Mouse (Mus musculus): Measurements from ENCODE around the gene Sh3bgrl. TPM values are rescaled to one million over a fixed set of nuclear protein-coding genes. Genes with fewer than 3 reads are reported as not detected.
A peak's percentile ranks its signal among the peaks of the same experiment; 100 is the strongest.
"Not testable (repeated sequence)": the region's sequence is repeated elsewhere in the genome, so short reads cannot be mapped to it uniquely, and the experiment has no call there.

Sh3bgrl gene
- 10 to 100 TPM; 26.3 to 36.2 (median 31.2) TPM for total RNA-seq (2022)

DNA sequence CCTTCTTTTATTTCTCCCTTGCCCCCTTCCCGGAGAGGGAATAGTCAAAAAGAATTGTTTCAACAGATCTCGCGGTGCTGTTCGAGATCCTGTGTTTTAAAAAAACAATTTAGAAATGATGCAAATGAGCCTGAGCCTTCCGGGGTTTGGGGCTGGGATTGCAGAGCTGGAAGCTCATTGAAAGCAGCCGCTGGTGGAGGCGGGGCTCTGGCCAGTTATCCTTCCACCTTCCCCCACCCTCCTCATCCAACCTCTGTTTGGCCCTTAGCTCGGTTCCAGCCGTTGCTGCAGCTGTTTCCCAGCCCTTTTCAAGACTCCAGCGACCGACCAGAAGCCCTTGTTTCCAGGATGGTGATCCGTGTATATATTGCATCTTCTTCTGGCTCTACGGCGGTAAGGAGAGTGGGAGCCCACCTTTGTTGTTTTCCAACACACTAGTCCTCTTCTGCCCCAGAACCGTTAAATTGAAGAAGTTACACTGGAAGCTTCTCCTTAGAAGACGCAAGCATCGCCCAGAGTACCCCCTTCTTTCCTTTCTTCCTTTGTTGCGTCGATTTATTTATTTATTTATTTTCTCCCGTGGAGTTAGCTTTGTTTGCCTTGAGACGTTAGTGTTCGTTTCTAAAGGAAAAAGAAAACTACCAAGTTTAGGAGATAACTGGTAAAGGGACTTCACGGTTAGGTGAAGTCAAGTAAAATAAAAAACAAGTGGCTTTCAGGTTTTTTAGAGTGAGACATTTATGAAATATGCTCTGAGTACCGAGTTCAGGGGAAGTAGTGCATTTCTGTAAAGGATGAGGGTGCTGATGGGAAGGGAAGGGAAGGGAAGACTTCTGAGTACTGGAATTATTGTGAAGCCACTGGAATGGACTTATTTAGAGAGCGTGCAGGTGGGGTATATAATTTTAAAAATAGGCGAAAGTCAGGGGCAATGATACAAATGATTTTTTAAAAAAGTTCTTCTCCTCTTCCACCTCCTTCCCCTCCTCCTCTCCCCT, at the start of gene Sh3bgrl:
TSS of gene Sh3bgrl (plus strand) at position 121 of the 998 bp plus-strand sequence.
- DNase-seq (ENCODE audit: low spot score) = peak; percentile 75

DNA sequence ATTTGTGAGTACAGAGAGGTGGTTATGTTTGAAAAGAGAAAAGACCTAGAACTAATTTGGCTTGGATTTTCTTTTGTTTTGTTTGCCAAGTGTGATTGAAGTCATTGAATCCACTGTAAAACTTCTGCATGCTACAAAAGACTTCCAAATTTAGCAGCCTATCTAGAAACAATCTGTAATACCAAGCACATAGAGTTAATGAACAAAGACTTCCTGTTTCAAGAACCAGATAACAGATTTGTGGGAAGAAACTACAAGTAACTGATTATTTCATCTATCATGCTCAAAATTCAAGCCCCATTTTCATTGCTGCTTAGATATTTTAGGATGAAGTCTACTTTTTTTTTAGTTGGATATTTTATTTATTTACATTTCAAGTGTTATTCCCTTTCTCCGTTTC, 47.4 kb upstream of the Sh3bgrl start:
- DNase-seq (ENCODE audit: low spot score) = no peak

DNA sequence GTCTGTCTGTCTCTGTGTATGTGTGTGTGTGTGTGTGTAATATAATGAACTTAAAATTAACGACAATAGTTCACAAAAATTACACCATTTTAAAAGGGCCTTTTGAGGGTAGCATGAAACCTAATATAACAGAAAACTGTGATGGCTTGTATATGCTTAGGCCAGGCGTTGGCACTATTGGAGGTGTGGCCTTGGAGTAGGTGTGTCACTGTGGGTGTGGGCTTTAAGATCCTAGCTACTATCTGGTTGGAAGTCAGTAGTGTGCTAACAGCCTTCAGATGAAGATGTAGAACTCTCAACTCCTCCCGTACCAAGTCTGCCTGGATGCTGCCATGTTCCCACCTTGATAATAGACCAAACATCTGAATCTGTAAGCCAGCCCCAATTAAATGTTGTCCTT, 23.4 kb upstream of the Sh3bgrl start:
- no peak for DNase-seq (ENCODE audit: low spot score)

DNA sequence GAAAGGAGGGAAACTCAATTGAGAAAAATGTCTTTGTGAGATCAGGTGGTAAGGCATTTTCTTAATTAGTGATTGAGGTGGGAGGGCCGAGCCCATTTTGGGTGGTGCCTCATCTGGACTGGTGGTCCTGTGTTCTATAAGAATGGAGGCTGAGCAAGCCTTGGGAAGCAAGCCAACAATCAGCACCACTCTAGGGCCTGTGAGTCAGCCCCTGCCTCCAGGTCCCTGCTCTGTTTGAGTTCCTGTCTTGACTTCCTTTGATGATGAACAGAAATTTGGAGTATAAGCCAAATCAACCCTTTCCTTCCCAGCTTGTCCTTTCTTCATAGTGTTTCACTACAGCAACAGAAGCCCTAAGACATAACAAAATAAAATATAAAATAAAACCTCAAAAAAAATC, 19.4 kb upstream of the Sh3bgrl start:
- DNase-seq (ENCODE audit: low spot score) = no peak

DNA sequence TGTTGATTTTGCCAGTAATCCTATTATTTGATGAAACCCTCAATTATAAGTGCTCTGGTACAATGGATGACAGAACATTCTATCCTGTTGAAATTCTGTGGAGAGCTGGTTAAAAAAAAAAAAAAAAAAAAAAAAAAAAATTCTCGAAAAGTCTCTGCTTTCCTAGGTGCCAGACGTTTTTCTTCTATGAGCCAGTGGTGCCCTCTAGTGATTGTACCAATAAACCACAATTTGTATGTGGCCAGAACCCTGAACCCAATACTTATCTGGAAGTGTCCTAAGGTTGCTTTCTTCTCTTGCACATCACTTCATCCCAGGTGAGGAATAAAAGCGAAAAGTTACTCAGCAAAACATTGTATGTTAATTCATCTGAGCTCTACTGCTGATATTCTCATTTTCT, 18.8 kb upstream of the Sh3bgrl start:
- no peak for DNase-seq (ENCODE audit: low spot score)

DNA sequence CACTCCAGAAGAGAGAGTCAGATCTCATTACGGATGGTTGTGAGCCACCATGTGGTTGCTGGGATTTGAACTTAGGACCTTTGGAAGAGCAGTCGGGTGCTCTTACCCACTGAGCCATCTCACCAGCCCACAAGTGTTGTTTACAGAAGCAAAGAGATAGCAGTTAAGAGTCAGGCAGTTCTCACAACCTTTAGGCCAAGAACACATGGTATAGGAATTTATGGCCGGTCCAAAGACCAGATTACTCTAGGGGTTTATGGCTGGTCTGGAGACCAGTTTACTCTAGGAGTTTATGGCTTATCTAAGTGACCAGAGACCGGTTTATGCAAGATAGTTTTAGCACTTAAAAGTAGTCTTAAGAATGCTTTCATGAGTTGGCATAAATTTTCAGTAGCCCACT, 15.8 kb upstream of the Sh3bgrl start:
- DNase-seq (ENCODE audit: low spot score) = not testable (repeated sequence)

DNA sequence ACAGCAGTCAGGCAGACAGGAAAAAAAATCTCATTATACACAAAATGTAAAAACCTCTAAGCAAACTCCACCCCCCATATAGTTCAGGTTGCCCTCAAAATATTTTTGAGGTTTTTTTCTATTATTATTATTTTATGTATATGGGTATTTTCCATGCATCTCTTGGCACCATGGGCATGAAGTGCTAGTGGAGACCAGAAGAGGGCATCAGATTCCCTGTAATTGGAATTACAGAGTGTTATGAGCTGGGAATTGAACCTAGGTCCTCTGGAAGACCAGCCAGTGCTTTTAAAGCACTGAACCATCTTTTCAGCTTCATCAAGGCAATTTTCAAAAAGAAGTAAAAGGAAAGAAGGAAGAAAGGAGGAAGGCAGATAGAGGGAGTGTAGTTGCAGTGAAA, 8.1 kb upstream of the Sh3bgrl start:
- no peak for DNase-seq (ENCODE audit: low spot score)

DNA sequence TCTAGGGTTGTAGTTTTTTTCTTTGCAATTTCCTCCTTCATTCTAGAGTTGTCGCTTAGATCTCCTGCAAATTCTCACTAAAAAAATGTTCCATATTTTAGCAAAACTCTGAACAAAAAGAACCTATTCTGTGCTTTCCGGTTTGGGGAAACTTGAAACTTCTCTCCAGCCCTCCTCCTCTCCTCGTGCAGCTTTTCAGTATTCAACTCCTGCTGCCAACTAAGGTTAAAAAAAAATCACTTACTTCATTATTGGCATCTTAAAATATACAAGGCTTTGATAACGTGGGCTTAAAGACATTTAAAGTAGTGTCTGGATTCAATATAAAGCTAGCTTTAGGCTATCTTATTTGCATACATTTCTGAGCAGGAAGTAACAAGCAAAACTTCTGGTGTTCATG, 365 bp upstream of the Sh3bgrl start:
- DNase-seq (ENCODE audit: low spot score) = no peak

DNA sequence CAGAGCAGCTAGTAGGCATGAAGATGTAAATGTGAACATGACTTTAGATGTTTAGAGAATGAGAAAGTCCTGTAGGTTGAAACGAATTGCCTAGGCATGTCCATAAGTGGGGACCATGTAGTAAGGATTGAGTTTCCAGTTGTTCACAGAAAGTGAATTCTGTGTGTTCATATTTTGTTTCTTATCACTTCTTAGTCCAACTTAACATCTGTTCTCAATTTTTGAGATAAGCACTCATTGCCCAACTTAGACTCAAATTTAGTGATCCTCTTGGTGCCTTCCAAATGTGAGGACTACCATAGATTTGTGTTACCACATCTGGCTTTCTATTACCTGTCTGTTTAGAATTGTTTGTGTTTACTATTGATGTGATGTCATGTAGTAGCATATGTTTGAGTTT, 3.3 kb downstream of the Sh3bgrl start:
- no peak for DNase-seq (ENCODE audit: low spot score)

DNA sequence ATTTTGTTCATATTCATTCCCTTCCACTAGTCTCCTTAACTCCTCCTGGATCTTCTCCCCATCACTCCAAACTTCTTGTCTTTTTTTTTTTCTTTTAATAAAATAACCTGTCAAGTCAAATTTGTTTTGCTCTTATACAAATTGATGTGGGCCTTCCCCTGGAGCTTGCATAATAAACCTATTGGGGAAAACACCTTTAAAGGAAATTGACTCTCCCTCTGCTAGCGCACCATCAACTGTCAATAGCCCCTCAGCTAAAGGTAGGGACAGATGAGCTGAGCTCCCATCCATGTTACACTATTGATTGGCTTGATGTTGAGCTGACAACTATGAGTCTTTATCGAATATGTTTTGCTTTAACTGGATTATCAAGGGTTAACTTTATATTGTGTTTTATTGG, 5.3 kb downstream of the Sh3bgrl start:
- DNase-seq (ENCODE audit: low spot score) = no peak

DNA sequence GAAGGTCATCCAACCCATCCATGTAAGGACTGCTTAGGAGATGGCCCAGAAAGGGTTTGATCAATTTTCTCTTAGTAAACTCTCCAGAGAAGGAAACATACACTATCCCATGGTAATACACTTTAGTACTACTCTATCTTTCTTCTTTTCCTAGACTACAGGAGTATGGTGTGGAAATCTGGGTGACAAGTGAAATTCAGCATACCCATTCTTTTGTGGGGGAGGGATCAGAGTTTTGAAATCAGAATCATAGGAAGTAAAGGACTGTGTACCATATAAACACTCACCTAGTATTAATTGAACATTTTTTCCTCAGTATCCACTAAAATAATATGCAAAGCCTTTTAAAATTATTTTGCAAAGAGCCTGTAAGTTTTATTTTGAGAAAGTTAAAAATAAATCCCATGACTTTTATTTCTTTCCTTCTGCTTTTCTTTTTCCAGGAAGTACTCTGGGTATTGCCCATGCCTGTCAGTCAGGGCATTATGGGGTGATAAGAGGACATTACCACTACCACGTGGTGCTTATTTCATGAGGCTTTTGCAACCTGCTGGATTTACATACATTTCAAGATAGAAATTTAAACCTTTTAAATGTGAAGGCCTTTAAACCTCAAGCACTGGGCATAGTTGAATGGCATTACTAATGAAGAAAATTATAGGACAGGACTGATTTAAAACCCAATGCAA, 13.1 kb downstream of the Sh3bgrl start:
- DNase-seq (ENCODE audit: low spot score) = no peak

DNA sequence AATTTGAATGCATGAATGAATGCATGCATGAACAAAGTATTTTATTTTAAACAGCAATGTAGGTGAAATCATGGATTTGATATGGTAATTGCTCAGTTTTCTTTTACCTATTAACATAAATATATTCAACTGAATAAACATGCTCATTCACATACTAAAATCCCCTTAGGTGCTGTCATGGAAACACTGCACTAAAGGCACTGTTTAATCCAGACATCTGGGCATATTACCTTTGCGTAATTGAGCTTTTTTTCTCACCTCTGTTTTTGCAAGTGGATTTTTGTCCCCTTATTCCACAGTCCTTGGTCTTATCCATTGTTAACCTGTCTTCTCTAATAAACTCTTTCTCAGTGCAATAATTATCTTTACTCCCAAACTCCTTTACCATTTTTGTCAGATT, 17.7 kb downstream of the Sh3bgrl start:
- no peak for DNase-seq (ENCODE audit: low spot score)

DNA sequence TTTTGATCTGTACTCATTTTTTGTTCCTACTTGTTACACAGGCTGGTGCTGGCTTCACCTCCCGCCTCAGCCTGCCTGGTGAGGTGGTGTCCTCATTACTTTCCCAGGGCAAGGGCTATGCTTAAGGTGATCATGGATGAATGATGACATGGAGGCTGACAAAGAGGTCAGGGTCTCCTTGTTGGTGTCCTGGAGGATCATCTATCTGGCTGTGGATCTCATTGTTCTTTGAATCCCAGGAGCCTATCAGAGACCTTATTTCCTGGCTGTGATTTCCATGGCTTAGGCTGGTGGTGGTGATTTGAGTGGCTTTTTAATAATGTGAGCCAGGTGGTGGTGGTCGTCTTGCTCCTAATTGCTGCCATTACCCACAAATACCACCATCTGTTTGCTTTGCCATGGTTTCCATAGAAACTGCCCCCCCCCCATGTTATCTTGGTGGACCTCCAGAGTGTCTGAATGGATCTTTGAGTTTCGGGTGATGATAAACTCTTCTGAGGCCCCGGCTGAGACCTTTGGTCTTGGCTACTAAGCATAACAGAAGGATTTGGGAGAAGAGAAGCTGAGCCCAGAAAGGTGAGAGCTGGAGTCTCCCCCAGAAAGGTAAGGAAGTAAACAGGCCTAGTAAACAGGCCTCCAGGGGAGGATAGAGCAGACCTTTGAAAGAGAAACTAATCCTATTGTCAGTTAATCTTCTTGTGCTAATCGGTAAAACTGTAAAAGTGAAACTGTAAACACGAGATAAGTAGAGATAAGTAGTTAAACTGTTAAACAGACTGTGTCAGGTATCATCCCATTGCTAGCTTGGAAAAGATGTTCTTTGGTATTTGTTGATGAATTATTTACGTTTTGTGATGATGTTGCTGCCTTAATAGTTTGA, 18.5 kb downstream of the Sh3bgrl start:
- DNase-seq (ENCODE audit: low spot score) = no peak

DNA sequence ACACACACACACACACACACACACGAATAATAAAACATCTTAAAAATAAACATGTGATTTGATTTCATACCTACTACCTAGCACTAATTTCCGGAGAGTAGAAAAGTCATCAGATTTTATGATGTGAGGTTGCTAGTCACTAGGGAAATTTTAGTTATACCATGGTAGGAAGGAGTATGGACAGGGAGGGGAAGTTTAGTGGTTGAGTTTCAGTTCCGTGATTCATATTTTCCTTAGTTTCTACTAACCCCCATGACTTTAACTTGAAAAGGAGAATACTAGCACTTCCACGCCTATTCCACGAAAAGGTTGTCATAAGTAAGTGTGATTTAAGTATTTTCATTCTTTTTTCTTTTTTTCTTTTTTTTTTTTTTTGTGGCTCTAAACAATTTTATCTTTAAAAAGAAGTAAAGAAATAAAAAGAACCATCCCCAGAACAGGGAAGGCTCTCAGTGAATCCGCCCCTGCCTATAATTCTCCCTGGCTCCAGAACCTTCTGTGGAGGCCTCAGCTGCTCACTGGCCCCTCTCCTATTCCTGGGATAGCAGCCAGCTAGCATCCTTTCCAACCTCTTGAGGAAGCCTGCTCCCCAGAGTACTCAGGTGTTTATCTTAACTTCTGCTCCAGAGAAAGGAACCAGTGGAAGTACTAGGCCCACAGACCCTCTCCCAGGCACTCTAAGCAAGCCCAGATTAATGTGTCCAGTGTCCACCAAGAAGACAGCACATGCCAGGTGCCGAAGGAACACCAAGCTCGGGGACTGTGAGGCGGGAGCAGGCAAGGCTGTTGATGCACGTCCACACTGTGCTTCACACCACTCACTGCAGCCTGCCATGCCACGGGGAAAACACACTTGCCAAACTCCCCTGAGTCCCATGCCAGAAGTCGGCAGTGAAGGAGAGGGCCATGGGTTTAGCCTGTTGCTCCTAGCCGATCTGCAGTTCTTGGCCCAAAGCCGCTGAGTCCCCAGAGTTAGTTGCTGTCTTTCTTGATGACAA, 25.0 kb downstream of the Sh3bgrl start:
- peak; percentile 44 for DNase-seq (ENCODE audit: low spot score)

DNA sequence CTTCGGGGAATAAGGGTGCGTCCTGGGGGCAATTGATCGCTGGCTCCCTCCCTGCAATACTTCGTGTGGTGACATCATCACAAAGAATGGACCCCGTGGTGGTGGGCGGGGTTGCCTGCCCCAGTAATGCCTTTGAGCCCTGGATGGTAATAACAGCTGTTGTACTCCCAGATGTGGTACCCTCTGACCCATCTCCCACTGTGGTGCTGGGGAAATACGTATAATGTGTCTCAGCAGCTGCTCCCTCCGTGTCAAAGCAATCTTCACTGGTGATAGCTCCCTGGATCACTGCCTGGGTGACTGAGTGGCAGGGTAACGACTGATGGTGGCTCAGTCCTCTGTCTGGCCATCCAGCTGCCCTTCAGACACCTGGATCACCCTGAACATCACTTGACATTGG, 26.0 kb downstream of the Sh3bgrl start:
- DNase-seq (ENCODE audit: low spot score) = no peak

DNA sequence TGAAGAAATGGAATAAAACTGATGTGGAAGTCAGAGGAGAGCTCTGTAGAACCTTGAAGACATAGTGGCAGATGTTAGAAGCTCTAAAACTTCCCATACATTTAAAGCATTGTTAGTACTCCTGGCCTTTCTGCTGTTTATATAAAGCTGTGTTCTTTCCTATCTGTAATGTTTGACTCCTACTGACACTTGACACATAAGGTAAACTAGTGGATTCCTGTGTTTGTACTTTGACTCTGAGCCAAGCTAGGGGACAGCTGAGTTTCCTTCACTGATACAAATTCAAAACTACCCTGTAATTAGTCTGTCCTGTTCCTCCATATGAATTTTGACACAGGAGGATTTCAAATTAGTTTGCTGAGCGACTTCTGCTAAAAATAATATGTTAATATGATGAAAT, 27.5 kb downstream of the Sh3bgrl start:
- no peak for DNase-seq (ENCODE audit: low spot score)

DNA sequence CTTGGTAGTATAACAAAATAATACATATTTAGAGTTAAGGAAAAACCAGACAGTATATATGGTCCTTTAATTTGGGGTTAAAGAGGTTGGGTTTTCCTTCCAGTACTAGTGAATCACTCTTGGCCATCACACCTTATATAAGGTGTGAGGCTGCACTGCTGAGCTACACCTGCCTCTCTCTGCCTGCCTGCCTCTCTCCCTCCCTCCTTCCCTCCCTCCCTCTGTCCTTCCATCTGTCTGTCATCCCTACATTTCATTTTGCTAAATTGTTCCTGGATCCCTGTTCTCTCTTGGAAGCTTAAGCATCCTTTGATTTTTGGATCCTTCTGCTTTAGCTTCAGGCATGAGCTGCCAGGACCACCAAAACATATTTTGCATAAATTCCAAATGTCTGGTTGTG, 28.6 kb downstream of the Sh3bgrl start:
- no peak for DNase-seq (ENCODE audit: low spot score)

DNA sequence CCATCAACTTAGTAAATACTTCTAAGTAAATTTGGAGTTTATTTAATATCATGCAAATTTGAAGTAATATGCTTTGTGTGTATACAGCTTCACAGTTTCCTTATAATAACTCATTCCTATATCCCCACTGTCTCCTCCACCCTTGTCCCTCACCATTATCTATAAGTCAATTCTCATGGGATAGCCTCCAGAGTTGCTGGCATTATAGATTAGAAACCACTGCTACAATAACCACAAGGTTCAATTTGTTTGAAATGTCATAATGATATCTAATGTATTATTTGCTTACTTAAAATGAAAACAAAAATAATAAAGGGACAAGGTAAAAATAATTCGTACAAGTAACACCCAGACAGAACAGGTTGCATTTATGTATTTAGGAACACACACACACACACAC, 31.7 kb downstream of the Sh3bgrl start:
- no peak for DNase-seq (ENCODE audit: low spot score)

DNA sequence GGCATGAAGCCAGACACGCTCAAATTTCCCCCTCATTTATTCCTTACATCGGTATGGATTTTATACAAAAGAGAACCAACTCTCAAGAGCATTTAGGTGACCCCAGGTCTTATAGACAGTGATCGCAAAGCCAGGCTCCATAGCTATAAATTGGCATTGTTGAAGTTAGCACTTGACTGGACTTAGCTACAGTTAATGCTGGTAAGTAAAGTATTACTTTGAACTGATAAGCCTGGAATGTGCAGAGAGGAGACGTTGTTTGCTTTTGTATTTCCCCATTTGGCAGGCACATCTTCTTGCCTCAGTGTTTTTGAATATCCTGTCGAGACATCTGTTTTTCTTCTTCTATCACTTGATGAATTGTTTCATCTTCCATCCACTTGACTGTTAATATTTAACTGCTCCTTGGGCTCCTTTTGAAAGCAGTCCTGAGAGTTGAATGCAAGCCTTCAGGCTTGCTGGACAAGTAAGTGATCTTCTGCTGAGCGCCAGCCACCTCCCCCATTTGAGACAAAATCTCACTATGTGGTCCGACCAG, 32.5 kb downstream of the Sh3bgrl start:
- no peak for DNase-seq (ENCODE audit: low spot score)

DNA sequence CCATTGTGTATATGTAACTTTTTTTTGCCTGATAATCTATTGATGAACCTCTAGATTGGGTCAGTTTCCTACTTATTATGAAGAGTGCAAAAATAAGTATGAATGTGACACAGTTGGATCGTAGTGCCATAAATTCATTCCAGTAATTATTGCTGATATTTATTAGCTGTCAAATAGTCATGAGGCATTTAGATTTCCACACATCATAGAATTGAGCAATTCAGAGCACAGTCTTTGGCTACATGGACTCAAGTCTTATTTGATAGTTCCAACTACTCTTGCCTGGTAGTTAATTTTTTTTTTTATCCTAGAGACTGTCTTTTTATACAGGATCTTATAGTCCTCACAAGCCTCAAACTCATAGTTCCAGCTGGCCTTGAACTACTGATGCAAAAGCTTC, 34.9 kb downstream of the Sh3bgrl start:
- DNase-seq (ENCODE audit: low spot score) = no peak

All from heart, adult 8-10 months (tissue).